Mouse (Mus musculus): ENCODE data around the gene Ube2cbp. TPM values are rescaled to one million over a fixed set of nuclear protein-coding genes. Genes with fewer than 3 reads are reported as not detected.

The Ube2cbp gene
- polyA plus RNA-seq, 1 experiment: 0.77 TPM

DNA sequence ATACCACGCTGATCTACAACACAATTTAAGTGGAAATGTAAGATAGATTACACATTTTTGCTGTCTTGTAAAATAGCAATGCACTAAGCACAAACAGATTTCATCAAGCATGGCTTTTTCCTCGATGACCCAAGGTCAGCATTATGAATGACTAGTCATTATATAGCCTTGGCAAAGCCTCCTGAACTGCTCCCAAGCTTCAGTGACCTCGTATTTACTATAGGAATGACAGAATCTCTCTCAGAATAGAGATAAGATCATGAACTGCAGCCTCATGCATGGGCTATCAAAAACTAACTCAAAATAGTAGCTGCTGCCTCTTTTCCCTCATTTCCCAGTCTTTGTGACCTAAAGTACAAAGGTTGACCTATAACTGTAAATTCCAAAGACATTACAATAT, 128.4 kb downstream of the Ube2cbp start:
- no peaks in the 10 kb centered on the region for H3K4me1 ChIP-seq (ENCODE audit: control insufficient read depth, insufficient read depth, low read length)
- H3K4me3 ChIP-seq (replicated peaks; ENCODE audit: extremely low read depth, low read depth, low read length): no peak overlapping the region
- no peak for TF ChIP-seq CTCF (IDR thresholded peaks at IDR 0.05; ENCODE audit: insufficient read depth, low read length)
- no peak for TF ChIP-seq POLR2A (IDR thresholded peaks at IDR 0.05; ENCODE audit: borderline replicate concordance, extremely low read depth, low read depth, low read length)
- WGBS: 37% methylated on average over 3 of the region's 3 CpGs
- no peak for DNase-seq

- 47% methylated on average over 4 of the region's 4 CpGs for WGBS
- no peaks in the 10 kb centered on the region for H3K4me1 ChIP-seq (ENCODE audit: control insufficient read depth, insufficient read depth, low read length)
- TF ChIP-seq POLR2A (IDR thresholded peaks at IDR 0.05; ENCODE audit: borderline replicate concordance, extremely low read depth, low read depth, low read length) (no peak), CTCF (IDR thresholded peaks at IDR 0.05; ENCODE audit: insufficient read depth, low read length) (no peak)
- H3K4me3 ChIP-seq (replicated peaks; ENCODE audit: extremely low read depth, low read depth, low read length): no peak overlapping the region
- no peak for DNase-seq
Measured at GRCm38 (mm10) chr9:86335588-86335987, 129.2 kb downstream of the Ube2cbp start.

- WGBS: 83% methylated on average over 5 of the region's 5 CpGs
- no peaks in the 10 kb centered on the region for H3K4me1 ChIP-seq (ENCODE audit: control insufficient read depth, insufficient read depth, low read length)
- TF ChIP-seq POLR2A (IDR thresholded peaks at IDR 0.05; ENCODE audit: borderline replicate concordance, extremely low read depth, low read depth, low read length) (no peak), CTCF (IDR thresholded peaks at IDR 0.05; ENCODE audit: insufficient read depth, low read length) (no peak)
- no peak overlapping the region for H3K4me3 ChIP-seq (replicated peaks; ENCODE audit: extremely low read depth, low read depth, low read length)
- no peak for DNase-seq
Measured at GRCm38 (mm10) chr9:86334357-86334756, 130.4 kb downstream of the Ube2cbp start.

DNA sequence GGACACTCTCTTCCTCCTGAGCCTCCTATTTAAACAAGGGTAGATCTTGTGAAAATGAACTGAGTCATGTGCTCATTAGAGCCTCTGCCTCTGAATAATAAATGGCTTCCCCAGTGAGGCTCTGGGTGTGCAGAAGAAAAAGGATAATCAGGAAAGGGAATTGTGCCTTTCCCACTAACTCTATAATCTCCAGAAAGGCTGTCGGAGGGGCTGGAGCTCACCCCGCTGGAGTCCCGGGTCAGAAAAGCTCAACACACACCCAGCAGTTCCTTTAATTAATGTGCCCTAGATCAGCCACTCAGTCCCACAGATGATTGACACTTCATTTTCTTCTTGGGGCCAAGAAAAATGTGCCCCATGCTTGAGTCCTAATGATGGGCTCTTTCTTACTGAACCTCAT, 134.2 kb downstream of the Ube2cbp start:
- WGBS: 84% methylated on average over 3 of the region's 3 CpGs
- Histone ChIP-seq H3K4me1 (ENCODE audit: control insufficient read depth, insufficient read depth, low read length) (no peaks in the 10 kb centered on the region), H3K4me3 (replicated peaks; ENCODE audit: extremely low read depth, low read depth, low read length) (no peak overlapping the region)
- no peak for DNase-seq
- TF ChIP-seq CTCF (IDR thresholded peaks at IDR 0.05; ENCODE audit: insufficient read depth, low read length): no peak
- TF ChIP-seq POLR2A (IDR thresholded peaks at IDR 0.05; ENCODE audit: borderline replicate concordance, extremely low read depth, low read depth, low read length): no peak

DNA sequence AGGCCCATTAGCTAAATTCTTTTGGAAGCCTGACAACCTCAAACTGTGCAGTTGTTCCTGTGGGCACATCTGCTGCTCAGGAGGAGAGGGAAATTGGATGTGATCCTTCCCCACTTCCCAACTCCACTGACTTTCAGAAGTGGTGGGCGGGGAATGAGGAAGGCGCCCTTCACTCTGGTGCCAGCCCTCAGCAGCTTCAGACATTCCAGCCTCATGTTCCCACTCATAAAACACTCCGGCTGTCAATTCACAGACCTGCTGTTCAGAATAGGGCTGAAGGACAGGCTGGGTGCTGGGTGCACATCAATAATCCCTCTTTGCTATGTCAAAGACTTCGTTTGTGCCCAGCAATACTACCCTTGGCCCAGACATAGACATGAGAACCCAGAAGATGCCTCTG, 136.5 kb downstream of the Ube2cbp start:
- TF ChIP-seq POLR2A (IDR thresholded peaks at IDR 0.05; ENCODE audit: borderline replicate concordance, extremely low read depth, low read depth, low read length): no peak
- no peak for TF ChIP-seq CTCF (IDR thresholded peaks at IDR 0.05; ENCODE audit: insufficient read depth, low read length)
- DNase-seq: no peak
- Histone ChIP-seq H3K4me1 (ENCODE audit: control insufficient read depth, insufficient read depth, low read length) (no peaks in the 10 kb centered on the region), H3K4me3 (replicated peaks; ENCODE audit: extremely low read depth, low read depth, low read length) (no peak overlapping the region)
- WGBS: 70% methylated on average over 4 of the region's 4 CpGs

- DNase-seq: no peak
- TF ChIP-seq CTCF (IDR thresholded peaks at IDR 0.05; ENCODE audit: insufficient read depth, low read length) (no peak), POLR2A (IDR thresholded peaks at IDR 0.05; ENCODE audit: borderline replicate concordance, extremely low read depth, low read depth, low read length) (no peak)
- H3K4me3 ChIP-seq (replicated peaks; ENCODE audit: extremely low read depth, low read depth, low read length): no peak overlapping the region
- no peaks in the 10 kb centered on the region for H3K4me1 ChIP-seq (ENCODE audit: control insufficient read depth, insufficient read depth, low read length)
- 78% methylated on average over 3 of the region's 3 CpGs for WGBS
Measured at GRCm38 (mm10) chr9:86327341-86327740, 137.4 kb downstream of the Ube2cbp start.

- Histone ChIP-seq H3K4me1 (ENCODE audit: control insufficient read depth, insufficient read depth, low read length) (no peaks in the 10 kb centered on the region), H3K4me3 (replicated peaks; ENCODE audit: extremely low read depth, low read depth, low read length) (no peak overlapping the region)
- no peak for DNase-seq
- TF ChIP-seq CTCF (IDR thresholded peaks at IDR 0.05; ENCODE audit: insufficient read depth, low read length): no peak
- no peak for TF ChIP-seq POLR2A (IDR thresholded peaks at IDR 0.05; ENCODE audit: borderline replicate concordance, extremely low read depth, low read depth, low read length)
- WGBS: 77% methylated on average over 1 of the region's 1 CpGs
Measured at GRCm38 (mm10) chr9:86324772-86325171, 140.0 kb downstream of the Ube2cbp start.

DNA sequence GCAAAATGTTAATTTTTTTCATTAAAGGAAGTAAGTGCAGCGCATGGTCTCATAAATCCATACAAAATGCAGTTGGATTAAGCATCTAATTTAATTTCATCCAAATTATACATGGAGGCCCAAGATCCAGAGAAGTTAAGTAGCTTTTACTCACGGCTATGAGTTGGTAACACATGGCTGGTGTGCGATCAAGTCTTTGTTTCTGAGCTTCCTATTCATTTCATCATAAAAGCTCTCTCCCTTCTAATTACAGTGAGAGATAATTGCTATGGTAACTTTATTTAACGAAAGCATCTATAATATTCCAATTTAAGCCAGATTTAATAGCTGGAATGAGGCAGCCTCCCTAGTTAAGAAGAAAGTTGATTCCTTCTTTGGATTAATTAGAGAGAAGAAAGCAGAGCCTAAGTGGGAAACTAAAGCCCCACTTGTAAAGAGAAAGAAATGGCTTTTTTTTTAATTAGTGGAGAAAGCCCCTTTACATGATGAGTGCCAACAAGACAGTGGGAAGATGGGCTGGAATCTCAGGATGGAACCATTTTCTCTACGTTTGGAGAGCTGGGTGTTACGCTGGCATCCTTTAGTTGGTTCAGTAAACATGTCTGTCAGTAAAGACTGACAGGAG, 145.1 kb downstream of the Ube2cbp start:
- TF ChIP-seq POLR2A (IDR thresholded peaks at IDR 0.05; ENCODE audit: borderline replicate concordance, extremely low read depth, low read depth, low read length) (no peak), CTCF (IDR thresholded peaks at IDR 0.05; ENCODE audit: insufficient read depth, low read length) (no peak)
- 89% methylated on average over 6 of the region's 6 CpGs for WGBS

GRCm38 (mm10) chr9:86315700-86316099, 149.1 kb downstream of the Ube2cbp start:
- 84% methylated on average over 2 of the region's 2 CpGs for WGBS
- DNase-seq: no peak
- TF ChIP-seq POLR2A (IDR thresholded peaks at IDR 0.05; ENCODE audit: borderline replicate concordance, extremely low read depth, low read depth, low read length) (no peak), CTCF (IDR thresholded peaks at IDR 0.05; ENCODE audit: insufficient read depth, low read length) (no peak)
- no peaks in the 10 kb centered on the region for H3K4me1 ChIP-seq (ENCODE audit: control insufficient read depth, insufficient read depth, low read length)
- no peak overlapping the region for H3K4me3 ChIP-seq (replicated peaks; ENCODE audit: extremely low read depth, low read depth, low read length)

More for the DNA sequence above, 145.1 kb downstream of the Ube2cbp start:
- no peak overlapping the region for H3K4me3 ChIP-seq (replicated peaks; ENCODE audit: extremely low read depth, low read depth, low read length)
- H3K4me1 ChIP-seq (ENCODE audit: control insufficient read depth, insufficient read depth, low read length): no peaks in the 10 kb centered on the region
- DNase-seq: no peak

- TF ChIP-seq CTCF (IDR thresholded peaks at IDR 0.05; ENCODE audit: insufficient read depth, low read length) (no peak), POLR2A (IDR thresholded peaks at IDR 0.05; ENCODE audit: borderline replicate concordance, extremely low read depth, low read depth, low read length) (no peak)
- no peak overlapping the region for H3K4me3 ChIP-seq (replicated peaks; ENCODE audit: extremely low read depth, low read depth, low read length)
- no peak for DNase-seq
- H3K4me1 ChIP-seq (ENCODE audit: control insufficient read depth, insufficient read depth, low read length): no peaks in the 10 kb centered on the region
- WGBS: 47% methylated on average over 4 of the region's 4 CpGs
Measured at GRCm38 (mm10) chr9:86308616-86309015, 156.1 kb downstream of the Ube2cbp start.
